Mouse (Mus musculus) olfactory bulb, adult 2 months (tissue): Measurements from ENCODE around the gene Thsd4.

Experiments used
- CTCF ChIP-seq: fragments of 200-500 bp; IDR thresholded peaks from 2 replicates; pipeline ENCODE4 v1.5.1; 2012; ENCODE audit warnings: low read depth, mild to moderate bottlenecking, low read length, moderate library complexity; ENCODE audit not compliant: insufficient read depth
- POLR2A ChIP-seq: fragments of 200-500 bp; IDR thresholded peaks from 2 replicates; pipeline ENCODE4 v1.6.1; 2012; ENCODE audit warnings: mild to moderate bottlenecking, low read depth, low read length, moderate library complexity; ENCODE audit not compliant: insufficient read depth

DNA sequence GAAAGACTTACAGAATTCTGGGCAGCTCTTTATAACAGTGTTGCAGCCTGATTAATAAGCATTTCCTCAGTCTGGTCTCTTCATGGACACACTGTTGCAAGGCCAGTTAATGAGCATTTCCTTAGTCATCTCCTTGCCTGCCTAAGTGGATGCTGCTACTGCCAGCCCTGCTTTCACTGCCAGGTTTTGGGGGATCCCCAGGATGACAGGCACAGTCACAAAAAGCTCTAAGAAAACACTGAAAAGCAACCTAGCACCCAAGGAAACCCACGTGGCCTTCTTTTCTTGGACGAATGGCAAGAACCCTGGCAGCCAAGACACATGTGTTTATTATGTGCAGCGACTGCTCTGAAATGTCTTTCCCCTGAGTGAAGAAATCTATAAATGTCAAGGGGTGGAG lies 41.8 kb downstream of the Thsd4 start:
- no peak for TF ChIP-seq POLR2A
- TF ChIP-seq CTCF = no peak
